Mouse (Mus musculus) layer of hippocampus, postnatal 36 days (tissue): ENCODE results near the gene Gpr22. TPM values are rescaled to one million over a fixed set of nuclear protein-coding genes. Genes with fewer than 3 reads are reported as not detected.

Source experiments
- DNase-seq, 2 experiments: peaks; one replicate each; pipeline ENCODE4 v3.0.0; 2022
- total RNA-seq, 2 experiments: library from RNA; stranded (reverse); gene quantifications; 2 replicates each; pipeline ENCODE4 v1.2.3; 2021

The Gpr22 gene
- total RNA-seq, 2 experiments from 2014 or later, result 75.5 to 82.0 TPM

GRCm38 (mm10) chr12:31667187-31667586 is 46.6 kb downstream of the Gpr22 start:
- DNase-seq, result no peak

DNA sequence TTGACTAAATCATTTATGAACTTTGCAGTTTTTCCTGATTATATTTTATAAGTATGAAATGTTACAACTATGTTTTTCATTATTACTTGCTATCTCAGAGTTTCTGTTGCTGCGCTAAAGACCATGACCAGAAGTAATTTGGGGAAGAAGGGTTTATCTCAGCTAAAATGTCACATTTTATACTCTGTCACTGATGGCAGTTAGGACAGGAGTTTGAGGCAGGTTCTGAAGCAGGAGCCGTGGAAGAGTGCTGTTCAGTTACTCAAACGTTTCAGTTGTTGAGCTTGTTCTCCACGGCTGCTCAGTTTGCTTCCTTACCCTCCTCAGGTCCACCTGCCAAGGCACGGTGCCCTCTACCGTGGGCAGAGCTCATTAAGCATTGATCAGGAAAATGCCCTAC is 47.7 kb downstream of the Gpr22 start:
- no peak for DNase-seq

Other genes with a start within 250 kb of the Gpr22 start
- 10 to 100 TPM; 25.3 to 27.6 TPM for gene Cbll1, start 214.3 kb downstream of the Gpr22 start, total RNA-seq
- 10 to 100 TPM; 11.8 to 11.9 TPM for gene Slc26a4, start 154.0 kb downstream of the Gpr22 start, total RNA-seq
- gene Bcap29, start 79.3 kb downstream of the Gpr22 start, total RNA-seq, result 10 to 100 TPM; 35.1 to 42.4 TPM
- gene Dus4l, start 59.1 kb downstream of the Gpr22 start, total RNA-seq, result 1 to 10 TPM; 8.1 to 8.6 TPM
- gene Cog5, start 59.1 kb downstream of the Gpr22 start, total RNA-seq, result 10 to 100 TPM; 60.4 to 62.2 TPM
- gene Hbp1, start 236.6 kb upstream of the Gpr22 start, total RNA-seq, result 10 to 100 TPM; 24.8 to 27.8 TPM